Mouse (Mus musculus) midbrain, postnatal 0 days (tissue): ENCODE results near the gene Crlf1. TPM values are rescaled to one million over a fixed set of nuclear protein-coding genes. Genes with fewer than 3 reads are reported as not detected.
A peak's percentile ranks its signal among the peaks of the same experiment; 100 is the strongest.

Experiments used
- ATAC-seq: fragments of 200-750 bp; cut with Nextera tagmentation; 2 replicates; pipeline ENCODE4 v1.8.0; 2017; ENCODE audit warnings: moderate number of reproducible peaks, mild to moderate bottlenecking, moderate TSS enrichment, moderate library complexity; ENCODE audit not compliant: low FRiP score
- DNase-seq: peaks from one replicate; pipeline ENCODE4 v3.0.0-alpha.2; 2015; ENCODE audit warnings: low spot score
- H3K27ac ChIP-seq: fragments of 300-500 bp; sonication (generic); 2 replicates; pipeline ENCODE4 v1.5.1; 2014; ENCODE audit warnings: low read depth, mild to moderate bottlenecking, low read length, mixed read lengths
- H3K27me3 ChIP-seq: fragments of 300-500 bp; sonication (generic); 2 replicates; pipeline ENCODE4 v1.6.1; 2014; ENCODE audit warnings: low read length, control low read depth, mixed read lengths; ENCODE audit not compliant: insufficient read depth
- H3K36me3 ChIP-seq: fragments of 300-500 bp; sonication (generic); 2 replicates; pipeline ENCODE4 v1.6.1; 2014; ENCODE audit warnings: low read length, control low read depth, mixed read lengths; ENCODE audit not compliant: insufficient read depth
- H3K4me1 ChIP-seq: fragments of 300-500 bp; sonication (generic); 2 replicates; pipeline ENCODE4 v1.6.1; 2014; ENCODE audit warnings: mild to moderate bottlenecking, control low read depth, antibody characterized with exemption, low read length, mixed read lengths; ENCODE audit not compliant: insufficient read depth
- H3K4me2 ChIP-seq: fragments of 300-500 bp; sonication (generic); 2 replicates; pipeline ENCODE4 v1.6.1; 2014; ENCODE audit warnings: low read depth, mild to moderate bottlenecking, low read length, mixed read lengths; ENCODE audit not compliant: poor library complexity, severe bottlenecking
- H3K4me3 ChIP-seq: fragments of 300-500 bp; sonication (generic); 2 replicates; pipeline ENCODE4 v1.5.1; 2014; ENCODE audit warnings: low read depth, mild to moderate bottlenecking, low read length, moderate library complexity
- H3K9ac ChIP-seq: fragments of 300-500 bp; sonication (generic); replicated peaks from 2 replicates; pipeline ENCODE4 v1.6.1; 2014; ENCODE audit warnings: mild to moderate bottlenecking, low read length, moderate library complexity, mixed read lengths; ENCODE audit not compliant: poor library complexity, severe bottlenecking
- H3K9me3 ChIP-seq: fragments of 300-500 bp; sonication (generic); 2 replicates; pipeline ENCODE4 v1.6.1; 2016; ENCODE audit warnings: low read length, control low read depth
- CTCF ChIP-seq: IDR thresholded peaks from 2 replicates; pipeline ENCODE4 v1.5.1; 2016; ENCODE audit warnings: antibody characterized with exemption, mild to moderate bottlenecking
- WGBS: fragments of 180-500 bp; shearing (Covaris S2); extraction: QIAGEN DNeasy Blood & Tissue Kit; methylation state at CpG from one replicate; pipeline ENCODE4 v1.1.7; 2014; 5-methylcytosine and 5-hydroxymethylcytosine counted together
- polyA plus RNA-seq: library from polyadenylated mRNA; unstranded; fragments of >200 nt; fragmentation: Nextera tagmentation; extraction: Ambion mirVana; gene quantifications from 2 replicates; pipeline ENCODE4 v1.2.1, GENCODE M21; 2015
- total RNA-seq: library from RNA; depleted of rRNA; stranded (reverse); fragments of >200 nt; gene quantifications from 2 replicates; pipeline ENCODE4 v1.2.3, GENCODE M21; 2014

Crlf1 gene
- total and polyA plus RNA-seq, 2 experiments from 2014 or later = 4.1 to 10.9 TPM

DNA sequence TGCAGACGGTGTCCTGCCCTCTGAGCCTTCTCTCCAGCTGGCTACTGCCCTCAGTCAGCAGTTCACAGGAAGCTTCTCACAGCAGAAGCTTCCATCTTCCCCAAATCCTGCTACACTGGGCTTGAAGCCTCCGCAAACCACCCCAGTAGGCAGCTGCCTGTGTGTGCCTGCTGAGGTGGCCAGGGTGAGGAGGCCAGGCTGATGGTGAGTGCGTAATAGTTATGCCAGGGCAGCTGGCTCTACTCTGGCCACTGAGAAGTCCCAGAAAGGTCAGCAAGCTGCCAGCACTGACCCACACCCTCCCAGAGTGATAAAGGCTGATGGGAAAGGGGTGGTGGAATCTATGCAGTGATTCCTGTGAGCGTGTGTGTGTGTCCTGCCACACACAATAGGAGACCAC lies 26.7 kb upstream of the Crlf1 start:
- Histone ChIP-seq H3K9ac (no peak overlapping the region), H3K4me3 (no peak overlapping the region), H3K36me3 (no peaks in the 10 kb centered on the region), H3K9me3 (no peaks in the 10 kb centered on the region), H3K27ac (no peak overlapping the region), H3K4me2 (no peak overlapping the region), H3K4me1 (0 out of 2 replicates have a peak, but pooled peaks cover 2% of the 10 kb centered on the region), H3K27me3 (no peaks in the 10 kb centered on the region)
- no peak for DNase-seq
- 85% methylated on average over 4 of the region's 4 CpGs for WGBS
- no peak for TF ChIP-seq CTCF
- no peak for ATAC-seq

DNA sequence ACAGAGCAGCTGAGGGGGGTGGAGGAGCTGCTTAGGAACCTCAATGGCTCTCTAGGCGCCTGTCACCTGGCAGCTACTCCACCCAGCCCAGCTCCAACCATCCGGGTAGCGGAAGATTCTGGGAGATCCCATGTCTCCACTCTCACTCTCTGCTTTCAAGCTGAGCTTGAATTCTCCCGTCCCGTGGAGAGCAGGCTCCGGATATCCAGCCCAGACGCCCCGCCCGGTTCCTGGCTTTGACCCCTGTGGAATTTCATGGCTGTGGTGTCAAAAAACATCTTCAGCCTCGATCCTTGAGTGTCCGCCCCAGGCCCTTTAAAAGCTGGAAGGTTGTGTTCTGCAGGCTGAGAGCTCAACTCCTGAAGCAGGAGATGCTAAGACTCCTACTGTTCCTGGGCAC lies 26.2 kb upstream of the Crlf1 start:
- Histone ChIP-seq H3K9ac (no peak overlapping the region), H3K9me3 (no peaks in the 10 kb centered on the region), H3K27ac (no peak overlapping the region), H3K27me3 (no peaks in the 10 kb centered on the region), H3K36me3 (no peaks in the 10 kb centered on the region), H3K4me2 (no peak overlapping the region), H3K4me3 (no peak overlapping the region), H3K4me1 (0 out of 2 replicates have a peak, but pooled peaks cover 2% of the 10 kb centered on the region)
- ATAC-seq (no peak), DNase-seq (no peak)
- 73% methylated on average over 11 of the region's 11 CpGs for WGBS
- TF ChIP-seq CTCF = no peak

DNA sequence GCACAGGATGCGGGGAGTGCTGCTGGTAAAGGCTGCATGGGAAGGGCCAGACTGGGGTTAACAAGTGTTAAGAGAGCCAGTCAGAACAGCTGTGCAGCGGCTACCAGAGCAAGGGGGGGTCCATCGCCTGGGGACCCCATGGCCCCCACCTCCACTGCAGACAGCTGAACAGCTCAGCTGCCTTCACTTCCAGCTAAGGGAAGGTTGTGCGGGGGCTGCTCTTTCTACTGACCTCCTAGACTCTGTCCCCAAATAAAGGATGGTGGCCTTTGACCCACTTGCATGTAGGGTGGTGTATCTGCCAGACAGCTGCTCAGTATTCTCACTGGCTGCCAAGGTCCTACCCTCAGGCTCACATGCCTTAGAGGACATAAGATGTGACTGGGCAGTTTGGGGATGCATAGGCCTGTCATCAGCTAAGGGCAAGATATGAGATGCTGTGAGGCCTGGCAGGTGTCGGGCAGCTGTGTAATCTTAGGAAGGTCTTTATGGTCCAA lies 25.7 kb upstream of the Crlf1 start:
- no peaks in the 10 kb centered on the region for H3K36me3 ChIP-seq
- TF ChIP-seq CTCF = no peak
- no peak overlapping the region for H3K4me2 ChIP-seq
- no peak overlapping the region for H3K27ac ChIP-seq
- DNase-seq = no peak
- no peaks in the 10 kb centered on the region for H3K9me3 ChIP-seq
- no peak overlapping the region for H3K4me3 ChIP-seq
- 0 out of 2 replicates have a peak, but pooled peaks cover 2% of the 10 kb centered on the region for H3K4me1 ChIP-seq
- WGBS = 77% methylated on average over 5 of the region's 5 CpGs
- no peaks in the 10 kb centered on the region for H3K27me3 ChIP-seq
- no peak overlapping the region for H3K9ac ChIP-seq
- ATAC-seq = no peak

DNA sequence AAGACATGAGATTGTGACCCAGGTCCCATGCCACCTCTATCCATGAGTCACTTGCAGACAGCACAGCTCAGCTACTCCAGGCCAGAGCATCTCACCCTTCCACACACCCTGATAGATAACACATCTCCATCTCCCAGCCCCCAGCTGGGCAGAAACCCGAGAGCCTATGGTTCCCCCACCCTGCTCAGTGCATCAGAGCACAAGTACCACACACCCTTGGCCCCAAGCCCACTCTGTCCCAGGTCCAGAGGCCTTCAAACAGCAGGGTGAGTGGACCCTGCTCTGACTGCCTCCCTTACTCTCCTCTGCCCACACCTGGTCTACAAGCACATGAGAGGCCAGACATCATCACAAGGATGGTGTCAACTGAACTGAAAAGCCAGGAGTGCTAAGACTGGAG lies 25.1 kb upstream of the Crlf1 start:
- no peak overlapping the region for H3K27ac ChIP-seq
- DNase-seq (no peak), ATAC-seq (no peak)
- no peak overlapping the region for H3K4me2 ChIP-seq
- 0 out of 2 replicates have a peak, but pooled peaks cover 2% of the 10 kb centered on the region for H3K4me1 ChIP-seq
- H3K9me3 ChIP-seq = no peaks in the 10 kb centered on the region
- no peak for TF ChIP-seq CTCF
- no peaks in the 10 kb centered on the region for H3K27me3 ChIP-seq
- no peak overlapping the region for H3K9ac ChIP-seq
- H3K4me3 ChIP-seq = no peak overlapping the region
- no peaks in the 10 kb centered on the region for H3K36me3 ChIP-seq
- WGBS = 76% methylated on average over 1 of the region's 1 CpGs

DNA sequence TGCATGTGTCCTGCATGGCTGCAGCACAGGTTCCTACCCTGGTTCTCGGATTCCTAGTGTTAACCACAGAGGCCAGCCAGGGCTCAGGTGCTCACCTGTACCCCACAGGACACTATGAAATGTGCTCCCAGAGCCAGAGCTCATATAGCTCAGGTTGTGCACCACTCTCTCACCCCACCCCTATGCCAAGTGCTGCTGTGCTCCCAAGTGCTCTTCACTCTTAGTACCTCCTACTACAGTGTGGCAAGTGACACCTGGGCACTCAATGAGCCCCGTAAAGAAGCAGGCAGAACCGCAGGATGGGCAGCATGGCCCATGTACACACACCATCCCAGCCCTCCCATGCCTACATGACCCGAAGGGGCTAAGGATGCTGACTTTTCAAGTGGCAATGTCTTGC lies 24.2 kb upstream of the Crlf1 start:
- 90% methylated on average over 4 of the region's 4 CpGs for WGBS
- Histone ChIP-seq H3K4me1 (no peaks in the 10 kb centered on the region), H3K9me3 (no peaks in the 10 kb centered on the region), H3K27me3 (no peaks in the 10 kb centered on the region), H3K36me3 (no peaks in the 10 kb centered on the region), H3K27ac (no peak overlapping the region), H3K4me3 (no peak overlapping the region), H3K4me2 (no peak overlapping the region), H3K9ac (no peak overlapping the region)
- DNase-seq = no peak
- TF ChIP-seq CTCF = no peak
- ATAC-seq = no peak

DNA sequence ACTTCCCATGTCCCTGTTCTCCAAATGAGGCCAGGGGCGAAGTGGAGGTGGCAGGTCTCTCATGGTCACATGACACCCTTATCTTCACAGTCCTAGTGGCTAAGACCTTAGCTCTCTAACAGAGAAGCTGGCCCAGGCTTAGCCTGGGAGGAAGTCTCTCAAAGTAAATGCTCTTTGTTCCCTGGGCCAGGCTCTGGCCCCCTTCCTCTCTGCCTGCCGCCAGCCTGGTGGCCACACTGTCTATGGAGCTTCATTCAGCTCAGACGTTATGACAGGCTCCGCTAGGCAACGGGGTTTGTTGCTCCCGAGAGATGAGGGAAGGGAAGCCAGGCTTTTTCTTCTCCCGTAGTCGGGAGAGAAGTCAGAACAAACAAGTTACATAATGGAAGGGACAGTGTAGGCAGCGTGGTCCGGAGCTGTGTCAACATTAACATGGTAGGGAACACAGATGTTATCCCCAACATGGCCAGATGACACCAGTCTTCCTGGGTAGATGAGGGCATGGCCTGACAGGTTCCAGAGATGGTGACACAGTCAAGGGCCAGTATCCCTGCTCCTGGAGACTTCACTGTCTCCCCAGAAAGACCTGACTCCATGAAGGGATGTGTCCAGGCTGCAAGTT lies 23.6 kb upstream of the Crlf1 start:
- WGBS = 49% methylated on average over 10 of the region's 10 CpGs
- peak overlapping the region; percentile 0; the same call in 1 of the 2 replicates for H3K27ac ChIP-seq
- ATAC-seq = peak; percentile 36; the same call in 1 of the 2 replicates

More for the DNA sequence above, 23.6 kb upstream of the Crlf1 start:
- TF ChIP-seq CTCF = no peak
- Histone ChIP-seq H3K36me3 (no peaks in the 10 kb centered on the region), H3K4me3 (no peak overlapping the region), H3K9me3 (no peaks in the 10 kb centered on the region), H3K9ac (no peak overlapping the region), H3K4me1 (no peaks in the 10 kb centered on the region), H3K27me3 (no peaks in the 10 kb centered on the region), H3K4me2 (no peak overlapping the region)
- DNase-seq = peak; percentile 56
